Mouse (Mus musculus) kidney, postnatal 0 days (tissue): ENCODE measurements around the gene Slc6a5. TPM values are rescaled to one million over a fixed set of nuclear protein-coding genes. Genes with fewer than 3 reads are reported as not detected.

Experiments
- ATAC-seq: fragments of 200-750 bp; cut with Nextera tagmentation; replicated peaks from 2 replicates; pipeline ENCODE4 v1.8.0; 2017; ENCODE audit warnings: low read depth, moderate number of reproducible peaks, moderate TSS enrichment, moderate library complexity; ENCODE audit not compliant: low FRiP score
- DNase-seq: peaks from one replicate; pipeline ENCODE4 v3.0.0-alpha.2; 2016; ENCODE audit warnings: low spot score
- H3K27ac ChIP-seq: fragments of 300-500 bp; sonication (generic); 2 replicates; pipeline ENCODE4 v1.5.1; 2014; ENCODE audit warnings: mild to moderate bottlenecking
- H3K27me3 ChIP-seq: fragments of 300-500 bp; sonication (generic); 2 replicates; pipeline ENCODE4 v1.6.1; 2014; ENCODE audit warnings: low read length, mixed read lengths; ENCODE audit not compliant: insufficient read depth
- H3K36me3 ChIP-seq: fragments of 300-500 bp; sonication (generic); 2 replicates; pipeline ENCODE4 v1.6.1; 2014; ENCODE audit warnings: low read length, mixed read lengths; ENCODE audit not compliant: insufficient read depth
- H3K4me1 ChIP-seq: fragments of 300-500 bp; sonication (generic); replicated peaks from 2 replicates; pipeline ENCODE4 v1.6.1; 2014; ENCODE audit warnings: antibody characterized with exemption, low read length, mixed read lengths; ENCODE audit not compliant: insufficient read depth
- H3K4me2 ChIP-seq: fragments of 300-500 bp; sonication (generic); 2 replicates; pipeline ENCODE4 v1.6.1; 2014; ENCODE audit warnings: mild to moderate bottlenecking, low read length, moderate library complexity, mixed read lengths
- H3K4me3 ChIP-seq: fragments of 300-500 bp; sonication (generic); replicated peaks from 2 replicates; pipeline ENCODE4 v1.5.1; 2014; ENCODE audit warnings: low read depth, low read length
- H3K9ac ChIP-seq: fragments of 300-500 bp; sonication (generic); 2 replicates; pipeline ENCODE4 v1.6.1; 2014; ENCODE audit warnings: low read depth, low read length
- H3K9me3 ChIP-seq: fragments of 300-500 bp; sonication (generic); replicated peaks from 2 replicates; pipeline ENCODE4 v1.6.1; 2016; ENCODE audit warnings: low read length, inconsistent platforms, mixed read lengths
- CTCF ChIP-seq: IDR thresholded peaks from 2 replicates; pipeline ENCODE4 v1.5.1; 2016; ENCODE audit warnings: antibody characterized with exemption, low read depth, mild to moderate bottlenecking, moderate library complexity
- WGBS: fragments of 180-500 bp; shearing (Covaris S2); extraction: QIAGEN DNeasy Blood & Tissue Kit; methylation state at CpG from one replicate; pipeline ENCODE4 v1.1.7; 2014; 5-methylcytosine and 5-hydroxymethylcytosine counted together
- polyA plus RNA-seq: library from polyadenylated mRNA; unstranded; fragments of >200 nt; fragmentation: Nextera tagmentation; extraction: Ambion mirVana; gene quantifications from 2 replicates; pipeline ENCODE4 v1.2.1, GENCODE M21; 2015

Gene Slc6a5
- polyA plus RNA-seq, 1 experiment from 2014 or later, result not detected

GRCm38 (mm10) chr7:49879998-49880707 lies 29.8 kb upstream of the Slc6a5 start:
- Histone ChIP-seq H3K9ac (no peak overlapping the region), H3K27me3 (no peaks in the 10 kb centered on the region), H3K4me3 (no peak overlapping the region), H3K36me3 (no peaks in the 10 kb centered on the region), H3K4me2 (no peak overlapping the region), H3K27ac (no peak overlapping the region), H3K4me1 (0 out of 2 replicates have a peak, but pooled peaks cover 6% of the 10 kb centered on the region), H3K9me3 (no peaks in the 10 kb centered on the region)
- DNase-seq, result peak; percentile 7
- peak; percentile 50; the same call in 1 of the 2 replicates for ATAC-seq
- WGBS, result 52% methylated on average over 8 of the region's 8 CpGs
- TF ChIP-seq CTCF, result no peak

GRCm38 (mm10) chr7:49882288-49882687 lies 27.7 kb upstream of the Slc6a5 start:
- ATAC-seq (peak; percentile 71; the same call in 1 of the 2 replicates), DNase-seq (peak; percentile 34)
- no peaks in the 10 kb centered on the region for H3K36me3 ChIP-seq
- WGBS, result 7% methylated on average over 4 of the region's 4 CpGs
- no peaks in the 10 kb centered on the region for H3K9me3 ChIP-seq
- H3K27ac ChIP-seq, result no peak overlapping the region
- no peak for TF ChIP-seq CTCF
- H3K27me3 ChIP-seq, result no peaks in the 10 kb centered on the region
- no peak overlapping the region for H3K4me3 ChIP-seq
- H3K9ac ChIP-seq, result no peak overlapping the region
- H3K4me1 ChIP-seq, result 0 out of 2 replicates have a peak, but pooled peaks cover 6% of the 10 kb centered on the region
- H3K4me2 ChIP-seq, result no peak overlapping the region

DNA sequence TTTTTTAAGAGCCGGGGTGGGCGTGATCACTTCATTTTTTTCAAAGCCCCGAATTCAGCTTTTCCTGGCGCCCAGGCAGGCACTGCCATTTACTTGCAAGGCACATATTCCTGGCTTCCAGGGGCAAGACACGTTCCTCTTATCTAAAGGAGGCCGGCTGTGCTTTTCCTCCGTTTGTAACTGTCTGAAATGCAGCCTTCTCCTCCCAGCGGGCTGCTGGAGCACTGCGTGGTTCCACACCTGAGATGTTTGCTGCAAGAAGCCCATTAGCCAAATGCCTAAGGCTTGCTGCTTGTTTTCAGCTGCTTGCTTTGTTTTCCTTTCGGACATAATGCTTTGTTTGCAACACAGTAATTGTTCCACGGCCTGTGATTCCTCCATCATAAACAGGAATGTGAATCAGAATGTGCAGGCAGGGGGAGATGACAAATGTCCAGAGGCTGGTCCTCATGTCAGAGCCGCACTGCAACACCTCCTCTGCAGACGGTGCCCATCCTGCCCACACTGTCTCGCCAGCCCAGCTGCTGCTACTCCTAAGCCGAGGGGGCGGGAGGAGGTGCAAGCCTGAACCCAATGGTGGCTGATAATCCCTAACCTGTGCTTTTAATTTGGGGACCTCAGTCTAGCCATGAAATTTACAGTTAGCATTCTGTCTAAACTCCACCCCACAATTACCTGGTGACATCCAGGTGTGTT lies 27.1 kb upstream of the Slc6a5 start:
- ATAC-seq (no peak), DNase-seq (peak; percentile 28)
- no peak overlapping the region for H3K27ac ChIP-seq
- H3K4me1 ChIP-seq, result 0 out of 2 replicates have a peak, but pooled peaks cover 6% of the 10 kb centered on the region
- no peaks in the 10 kb centered on the region for H3K9me3 ChIP-seq
- H3K9ac ChIP-seq, result no peak overlapping the region
- no peak overlapping the region for H3K4me3 ChIP-seq
- WGBS, result 21% methylated on average over 16 of the region's 16 CpGs
- 0 out of 2 replicates have a peak overlapping the region, but pooled peaks have one; percentile 23 for H3K4me2 ChIP-seq
- H3K36me3 ChIP-seq, result no peaks in the 10 kb centered on the region
- no peak for TF ChIP-seq CTCF
- H3K27me3 ChIP-seq, result no peaks in the 10 kb centered on the region

DNA sequence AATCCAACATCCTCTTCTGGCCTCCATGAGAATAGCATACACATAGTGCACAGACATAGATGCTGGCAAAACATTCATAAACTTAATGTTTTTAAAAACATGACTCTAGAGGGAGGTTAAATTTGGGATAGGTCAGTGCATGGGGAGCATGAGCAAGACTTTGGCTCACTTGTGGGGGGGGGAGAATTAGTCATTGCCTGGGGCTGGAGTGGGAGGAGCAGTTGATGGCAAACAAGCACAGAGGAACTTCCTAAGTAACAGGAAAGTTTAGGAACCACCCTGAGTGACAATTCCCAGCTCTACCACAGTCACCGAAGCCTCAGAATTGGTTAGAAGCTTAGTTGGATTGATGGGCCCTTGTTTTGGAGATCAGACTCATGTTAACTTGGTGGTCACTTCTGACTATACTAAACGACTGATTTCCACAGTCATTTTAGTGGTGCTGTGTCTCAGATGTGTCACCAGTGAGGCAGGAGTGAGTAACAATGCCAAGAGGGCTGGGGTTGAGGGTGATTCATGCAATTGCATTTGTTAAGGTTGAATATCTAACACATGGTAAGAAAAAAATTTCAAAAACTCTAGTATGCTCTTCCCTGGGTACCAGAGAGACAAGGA lies 22.1 kb upstream of the Slc6a5 start:
- H3K4me3 ChIP-seq, result no peak overlapping the region
- H3K9ac ChIP-seq, result no peak overlapping the region
- 78% methylated on average over 2 of the region's 2 CpGs for WGBS
- H3K4me1 ChIP-seq, result 0 out of 2 replicates have a peak, but pooled peaks cover 3% of the 10 kb centered on the region
- DNase-seq (no peak), ATAC-seq (no peak)
- no peaks in the 10 kb centered on the region for H3K36me3 ChIP-seq
- H3K9me3 ChIP-seq, result no peaks in the 10 kb centered on the region
- no peak overlapping the region for H3K4me2 ChIP-seq
- H3K27me3 ChIP-seq, result no peaks in the 10 kb centered on the region
- TF ChIP-seq CTCF, result no peak
- no peak overlapping the region for H3K27ac ChIP-seq

GRCm38 (mm10) chr7:49894786-49895185 lies 15.2 kb upstream of the Slc6a5 start:
- Histone ChIP-seq H3K9ac (no peak overlapping the region), H3K36me3 (no peaks in the 10 kb centered on the region), H3K4me1 (no peaks in the 10 kb centered on the region), H3K27me3 (no peaks in the 10 kb centered on the region), H3K4me2 (no peak overlapping the region), H3K4me3 (no peak overlapping the region), H3K9me3 (no peaks in the 10 kb centered on the region), H3K27ac (no peak overlapping the region)
- no peak for DNase-seq
- WGBS, result 60% methylated on average over 2 of the region's 2 CpGs
- TF ChIP-seq CTCF, result no peak
- no peak for ATAC-seq

DNA sequence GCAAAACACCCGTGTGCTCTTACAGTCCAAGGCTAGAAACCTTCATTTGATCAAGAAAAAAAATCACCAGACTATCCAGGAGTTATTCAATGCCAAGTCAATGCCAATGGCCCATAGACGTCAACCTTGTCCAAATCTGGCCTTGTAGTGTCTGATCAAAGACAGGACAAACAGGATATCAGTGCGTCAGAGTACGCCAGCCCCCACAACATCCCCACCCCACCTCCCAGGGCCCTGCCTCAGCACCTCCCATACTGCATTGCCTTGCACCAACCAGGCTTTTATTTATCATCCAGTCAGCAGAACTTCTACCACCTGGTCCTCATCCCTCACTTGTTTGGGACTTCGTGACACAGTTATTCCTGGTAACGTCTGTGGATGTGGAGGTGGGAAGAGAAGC lies 14.7 kb upstream of the Slc6a5 start:
- no peak for TF ChIP-seq CTCF
- no peak overlapping the region for H3K4me2 ChIP-seq
- WGBS, result 63% methylated on average over 6 of the region's 6 CpGs
- no peaks in the 10 kb centered on the region for H3K9me3 ChIP-seq
- no peaks in the 10 kb centered on the region for H3K4me1 ChIP-seq
- DNase-seq, result no peak
- no peak for ATAC-seq
- no peaks in the 10 kb centered on the region for H3K36me3 ChIP-seq
- H3K4me3 ChIP-seq, result no peak overlapping the region
- no peak overlapping the region for H3K9ac ChIP-seq
- no peak overlapping the region for H3K27ac ChIP-seq
- no peaks in the 10 kb centered on the region for H3K27me3 ChIP-seq
